Mouse (Mus musculus): ENCODE measurements around the gene Garem2.
A peak's percentile ranks its signal among the peaks of the same experiment; 100 is the strongest.

Gene Garem2

GRCm38 (mm10) chr5:30111771-30112170, 6.8 kb downstream of the Garem2 start:
- no peak for DNase-seq (ENCODE audit: low spot score)

- no peak for DNase-seq (ENCODE audit: low spot score)
Measured at GRCm38 (mm10) chr5:30112533-30113068, 7.6 kb downstream of the Garem2 start.

- DNase-seq (ENCODE audit: low spot score): peak; percentile 61
Measured at GRCm38 (mm10) chr5:30113881-30114760, 9.2 kb downstream of the Garem2 start.

- no peak for DNase-seq (ENCODE audit: low spot score)
Measured at GRCm38 (mm10) chr5:30114761-30115140, 9.8 kb downstream of the Garem2 start.

- DNase-seq (ENCODE audit: low spot score): no peak
Measured at GRCm38 (mm10) chr5:30115718-30116117, 10.8 kb downstream of the Garem2 start.

GRCm38 (mm10) chr5:30118018-30118417, 13.1 kb downstream of the Garem2 start:
- DNase-seq (ENCODE audit: low spot score): no peak

GRCm38 (mm10) chr5:30119163-30119562, 14.2 kb downstream of the Garem2 start:
- DNase-seq (ENCODE audit: low spot score): no peak

- no peak for DNase-seq (ENCODE audit: low spot score)
Measured at GRCm38 (mm10) chr5:30120106-30120505, 15.1 kb downstream of the Garem2 start.

- DNase-seq (ENCODE audit: low spot score): no peak
Measured at GRCm38 (mm10) chr5:30122481-30122880, 17.5 kb downstream of the Garem2 start.

GRCm38 (mm10) chr5:30125587-30125986, 20.6 kb downstream of the Garem2 start:
- no peak for DNase-seq (ENCODE audit: low spot score)

- DNase-seq (ENCODE audit: low spot score): no peak
Measured at GRCm38 (mm10) chr5:30126756-30127155, 21.8 kb downstream of the Garem2 start.

GRCm38 (mm10) chr5:30127921-30128597, 23.1 kb downstream of the Garem2 start:
- no peak for DNase-seq (ENCODE audit: low spot score)

GRCm38 (mm10) chr5:30128680-30129079, 23.7 kb downstream of the Garem2 start:
- no peak for DNase-seq (ENCODE audit: low spot score)

- no peak for DNase-seq (ENCODE audit: low spot score)
Measured at GRCm38 (mm10) chr5:30131246-30131645, 26.3 kb downstream of the Garem2 start.

GRCm38 (mm10) chr5:30132173-30132572, 27.2 kb downstream of the Garem2 start:
- DNase-seq (ENCODE audit: low spot score): no peak

- no peak for DNase-seq (ENCODE audit: low spot score)
Measured at GRCm38 (mm10) chr5:30135711-30136231, 30.8 kb downstream of the Garem2 start.

- no peak for DNase-seq (ENCODE audit: low spot score)
Measured at GRCm38 (mm10) chr5:30137271-30137670, 32.3 kb downstream of the Garem2 start.

- no peak for DNase-seq (ENCODE audit: low spot score)
Measured at GRCm38 (mm10) chr5:30138193-30138592, 33.2 kb downstream of the Garem2 start.

- DNase-seq (ENCODE audit: low spot score): no peak
Measured at GRCm38 (mm10) chr5:30146526-30146925, 41.6 kb downstream of the Garem2 start.

- no peak for DNase-seq (ENCODE audit: low spot score)
Measured at GRCm38 (mm10) chr5:30148133-30148920, 43.4 kb downstream of the Garem2 start.

GRCm38 (mm10) chr5:30152007-30152406, 47.0 kb downstream of the Garem2 start:
- no peak for DNase-seq (ENCODE audit: low spot score)

GRCm38 (mm10) chr5:30152413-30152812, 47.5 kb downstream of the Garem2 start:
- no peak for DNase-seq (ENCODE audit: low spot score)

Data from ovary, postnatal 14 days (tissue).